Mouse (Mus musculus) stomach, postnatal 0 days (tissue): ENCODE measurements at regions not wholly inside any gene's neighbourhood (a gene's known extent, or its start where the extent isn't known, plus 50 kb on each side); places are given as distances from the start of the nearest gene placed in this dataset.

Experiments
- ATAC-seq: fragments of 200-750 bp; cut with Nextera tagmentation; 2 replicates; pipeline ENCODE4 v1.8.0; 2017; ENCODE audit not compliant: low FRiP score, low TSS enrichment
- DNase-seq: peaks from one replicate; pipeline ENCODE4 v3.0.0-alpha.2; 2016; ENCODE audit warnings: low spot score
- H3K27ac ChIP-seq: fragments of 300-500 bp; sonication (generic); replicated peaks from 2 replicates; pipeline ENCODE4 v1.5.1; 2014; ENCODE audit warnings: mild to moderate bottlenecking, control low read depth
- H3K27me3 ChIP-seq: fragments of 300-500 bp; sonication (generic); 2 replicates; pipeline ENCODE4 v1.6.1; 2014; ENCODE audit warnings: low read length; ENCODE audit not compliant: control insufficient read depth, insufficient read depth
- H3K36me3 ChIP-seq: fragments of 300-500 bp; sonication (generic); 2 replicates; pipeline ENCODE4 v1.6.1; 2014; ENCODE audit warnings: low read length, mixed read lengths; ENCODE audit not compliant: control insufficient read depth, insufficient read depth
- H3K4me1 ChIP-seq: fragments of 300-500 bp; sonication (generic); replicated peaks from 2 replicates; pipeline ENCODE4 v1.6.1; 2014; ENCODE audit warnings: antibody characterized with exemption; ENCODE audit not compliant: control insufficient read depth, insufficient read depth
- H3K4me2 ChIP-seq: fragments of 300-500 bp; sonication (generic); replicated peaks from 2 replicates; pipeline ENCODE4 v1.6.1; 2014; ENCODE audit warnings: low read depth, mild to moderate bottlenecking, control low read depth, moderate library complexity
- H3K4me3 ChIP-seq: fragments of 300-500 bp; sonication (generic); 2 replicates; pipeline ENCODE4 v1.5.1; 2014; ENCODE audit warnings: low read depth, low read length, control low read depth
- H3K9ac ChIP-seq: fragments of 300-500 bp; sonication (generic); 2 replicates; pipeline ENCODE4 v1.6.1; 2014; ENCODE audit warnings: mild to moderate bottlenecking, low read length, control low read depth, mixed read lengths
- H3K9me3 ChIP-seq: fragments of 300-500 bp; sonication (generic); 2 replicates; pipeline ENCODE4 v1.6.1; 2016; ENCODE audit warnings: low read length; ENCODE audit not compliant: control insufficient read depth
- CTCF ChIP-seq: IDR thresholded peaks from 2 replicates; pipeline ENCODE4 v1.5.1; 2016; ENCODE audit warnings: antibody characterized with exemption, low read depth, mild to moderate bottlenecking, moderate library complexity
- EP300 ChIP-seq: optimal IDR thresholded peaks from 2 replicates; pipeline ENCODE3; 2016; ENCODE audit warnings: antibody characterized with exemption
- WGBS: fragments of 180-500 bp; shearing (Covaris S2); extraction: QIAGEN DNeasy Blood & Tissue Kit; methylation state at CpG from one replicate; pipeline ENCODE4 v1.1.7; 2014; 5-methylcytosine and 5-hydroxymethylcytosine counted together

GRCm38 (mm10) chr16:78441961-78442360, 65.0 kb upstream of the Btg3 start:
- H3K27me3 ChIP-seq = no peaks in the 10 kb centered on the region
- TF ChIP-seq EP300 (no peak), CTCF (no peak)
- no peaks in the 10 kb centered on the region for H3K4me1 ChIP-seq
- H3K4me2 ChIP-seq = no peak overlapping the region
- no peak overlapping the region for H3K27ac ChIP-seq
- no peak overlapping the region for H3K4me3 ChIP-seq
- no peaks in the 10 kb centered on the region for H3K9me3 ChIP-seq
- 80% methylated on average over 6 of the region's 6 CpGs for WGBS
- DNase-seq (no peak), ATAC-seq (no peak)
- no peaks in the 10 kb centered on the region for H3K36me3 ChIP-seq
- no peak overlapping the region for H3K9ac ChIP-seq

DNA sequence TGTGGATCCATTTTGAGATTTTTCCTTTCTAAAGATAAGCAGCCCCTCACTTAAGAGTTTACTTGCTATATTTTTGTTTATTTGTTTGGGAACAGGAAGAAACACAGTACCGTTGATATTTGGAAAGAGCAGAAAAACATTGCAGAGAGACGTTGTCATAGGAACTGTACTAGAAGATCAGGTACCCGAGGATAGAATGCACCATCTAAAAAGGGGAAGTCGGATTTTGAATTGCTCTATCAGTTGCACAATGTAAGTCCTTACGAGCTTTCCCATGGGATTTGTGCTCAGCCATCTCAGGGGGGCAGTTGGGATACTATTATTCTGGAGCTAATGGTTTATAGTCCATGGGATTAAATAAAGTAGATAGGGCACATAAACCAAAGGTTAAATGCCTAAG, 58.7 kb upstream of the Btg3 start:
- no peak overlapping the region for H3K9ac ChIP-seq
- no peaks in the 10 kb centered on the region for H3K27me3 ChIP-seq
- no peak overlapping the region for H3K27ac ChIP-seq
- H3K4me3 ChIP-seq = no peak overlapping the region
- no peak for ATAC-seq
- WGBS = 76% methylated on average over 5 of the region's 5 CpGs
- no peaks in the 10 kb centered on the region for H3K4me1 ChIP-seq
- no peaks in the 10 kb centered on the region for H3K9me3 ChIP-seq
- TF ChIP-seq EP300 = no peak
- TF ChIP-seq CTCF = no peak
- H3K4me2 ChIP-seq = no peak overlapping the region
- DNase-seq = no peak
- H3K36me3 ChIP-seq = no peaks in the 10 kb centered on the region

DNA sequence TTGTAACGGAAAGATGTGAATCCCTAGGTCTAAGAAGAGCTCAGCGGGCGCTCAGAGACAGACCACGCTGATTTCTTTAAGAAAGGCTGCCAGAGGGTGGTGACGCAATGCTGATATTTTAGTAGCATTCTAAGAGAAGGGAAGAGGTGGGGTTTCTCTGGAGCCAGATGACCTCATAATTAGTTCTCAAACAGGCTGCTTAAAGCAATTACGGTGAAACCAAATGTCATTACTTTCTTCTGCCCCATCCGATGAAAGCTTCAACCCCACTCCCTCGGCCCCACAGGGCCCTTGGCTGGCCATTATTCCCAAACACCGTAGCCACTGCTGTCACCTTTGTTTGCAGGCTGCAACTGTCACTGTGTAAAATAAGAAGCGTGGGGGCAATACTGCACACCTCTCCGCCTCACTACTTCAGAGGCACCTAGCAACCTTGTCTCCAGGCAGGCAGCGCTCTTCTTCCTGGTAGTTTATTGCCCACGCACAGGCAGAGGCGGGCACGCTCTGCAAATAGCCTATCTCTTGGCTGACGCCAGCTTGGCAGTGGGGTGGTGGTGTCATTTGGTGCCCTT, 50.6 kb upstream of the Btg3 start:
- no peak for DNase-seq

More for the DNA sequence above, 50.6 kb upstream of the Btg3 start:
- no peak for TF ChIP-seq CTCF
- TF ChIP-seq EP300 = no peak
- Histone ChIP-seq H3K4me1 (no peaks in the 10 kb centered on the region), H3K9ac (no peak overlapping the region), H3K4me3 (no peak overlapping the region), H3K27ac (no peak overlapping the region), H3K36me3 (no peaks in the 10 kb centered on the region), H3K4me2 (no peak overlapping the region; the same call in 1 of the 2 replicates), H3K27me3 (no peaks in the 10 kb centered on the region), H3K9me3 (no peaks in the 10 kb centered on the region)
- peak; percentile 42; the same call in 1 of the 2 replicates for ATAC-seq
- 42% methylated on average over 16 of the region's 16 CpGs for WGBS
